Mouse (Mus musculus) cerebellum, adult 2 months (tissue): ENCODE measurements at regions not wholly inside any gene's neighbourhood (a gene's known extent, or its start where the extent isn't known, plus 50 kb on each side); places are given as distances from the start of the nearest gene placed in this dataset.

ENCODE experiments used
- CTCF ChIP-seq: fragments of 200-500 bp; IDR thresholded peaks from 2 replicates; pipeline ENCODE4 v1.5.1; 2011; ENCODE audit warnings: low read depth, mild to moderate bottlenecking, control low read depth, low read length, moderate library complexity, borderline replicate concordance; ENCODE audit not compliant: insufficient read depth
- POLR2A ChIP-seq: fragments of 200-500 bp; IDR thresholded peaks from 2 replicates; pipeline ENCODE4 v1.6.1; 2011; ENCODE audit warnings: low read length, control low read depth, borderline replicate concordance; ENCODE audit not compliant: insufficient read depth

DNA sequence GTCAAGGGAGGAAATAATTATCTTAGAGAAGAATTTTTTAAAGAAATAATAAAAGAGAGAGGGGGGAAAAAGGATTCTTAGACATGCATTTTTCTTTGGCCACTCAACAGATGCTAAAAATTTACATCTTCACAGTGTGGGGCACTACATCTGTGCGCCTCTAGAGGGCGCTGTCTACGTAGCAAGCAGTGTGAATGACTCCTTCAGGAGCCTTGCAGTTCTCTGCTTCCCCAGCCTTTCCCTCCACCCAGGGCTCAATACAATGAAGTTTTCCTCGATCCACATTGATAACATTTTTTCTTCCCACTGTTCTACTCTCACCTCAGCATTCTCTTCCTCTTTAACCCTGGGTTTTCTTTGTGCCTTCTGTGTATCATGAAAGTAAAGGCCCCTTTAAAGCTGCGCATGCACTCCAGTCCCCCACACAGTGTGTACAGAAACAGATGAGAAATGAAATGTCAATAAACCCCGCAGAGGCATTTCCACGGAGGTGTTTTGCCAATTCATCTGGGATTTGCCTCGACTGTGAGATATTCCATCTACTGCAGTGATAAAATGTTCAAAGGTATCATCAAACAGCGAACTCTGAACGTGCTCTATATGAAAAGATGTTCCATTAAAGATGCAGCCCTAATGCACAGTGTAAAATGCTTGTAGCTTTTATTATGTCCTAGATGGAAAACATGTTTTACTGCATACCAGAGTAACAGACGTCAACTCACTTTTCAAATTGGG, 181.2 kb downstream of the Rdh14 start:
- no peak for TF ChIP-seq CTCF
- no peak for TF ChIP-seq POLR2A
